Comparison of ENCODE assay signal across 8 mouse cellular contexts in the genomic region with DNA sequence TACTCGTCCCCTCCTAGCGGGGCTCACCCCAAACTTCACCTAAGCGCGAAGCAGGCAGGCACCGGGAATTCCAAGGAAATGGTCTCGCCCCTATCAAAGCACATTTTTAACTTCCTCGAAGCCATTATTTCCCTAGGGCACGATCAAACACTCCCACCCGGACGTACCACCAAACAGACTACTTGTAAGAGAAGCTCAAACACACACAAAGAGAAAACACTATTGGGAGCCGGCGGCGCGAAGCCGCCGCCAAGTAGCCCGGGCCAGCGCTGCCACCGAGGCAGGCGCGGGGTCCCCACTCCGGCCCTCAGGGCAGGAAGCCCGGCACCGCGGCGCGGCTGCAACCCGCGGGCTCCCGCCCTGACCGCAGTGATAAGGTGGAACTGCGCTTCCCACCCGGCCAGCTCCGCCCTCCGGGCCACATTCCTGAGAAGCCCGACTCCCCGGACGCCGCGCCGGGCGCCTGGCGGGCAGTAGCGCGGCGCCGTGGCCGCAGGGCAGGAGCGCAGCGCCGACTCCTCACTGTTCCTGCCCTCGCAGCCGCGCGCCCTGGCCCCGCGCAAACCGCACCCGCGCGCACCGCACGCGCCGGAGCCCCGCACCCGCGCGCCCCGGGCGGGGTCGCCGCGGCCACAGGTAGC. TPM values are rescaled to one million over a fixed set of nuclear protein-coding genes. Genes with fewer than 3 reads are reported as not detected.
DNase-seq lines count a peak whose midpoint lies in the region; ATAC-seq and TF ChIP-seq lines count a peak whose summit lies in the region.

No protein-coding gene starts in this region.

- H3K27ac ChIP-seq in intestine, postnatal 0 days (ENCODE audit: low read depth, low read length): peak overlapping the region; percentile 96

- ATAC-seq in intestine, postnatal 0 days: peak; percentile 84
- ATAC-seq in neutrophil, adult 5-6 weeks (ENCODE audit: extremely low read depth, insufficient number of reproducible peaks, low FRiP score, poor library complexity, severe bottlenecking): 0 out of 2 replicates have a peak, but pooled peaks have one; percentile 21

- peak overlapping the region; percentile 91 for H3K4me3 ChIP-seq in intestine, postnatal 0 days (ENCODE audit: low read depth, low read length)
- peak overlapping the region; percentile 60 for H3K4me3 ChIP-seq in lung, adult 2 months (replicated peaks; ENCODE audit: extremely low read depth, low read depth, low read length)

- TF ChIP-seq CTCF in intestine, postnatal 0 days (IDR thresholded peaks at IDR 0.05; ENCODE audit: low read depth): peak; percentile 43
- TF ChIP-seq CTCF in lung, adult 2 months (IDR thresholded peaks at IDR 0.05; ENCODE audit: insufficient read depth, low read length): no peak

- peak; percentile 54 to 63 for DNase-seq in spleen, adult 18-20 months
- DNase-seq in spleen, adult 12 weeks (ENCODE audit: low spot score): no peak
- peak; percentile 73 for DNase-seq in embryo, embryonic 10 days (ENCODE audit: low spot score)
- DNase-seq in heart, adult 18-20 months: peak; percentile 79 to 86
- DNase-seq in lung, adult 2 months: peak; percentile 74
- DNase-seq in thymus, postnatal 10 days (ENCODE audit: low spot score in 2 of 2): peak; percentile 28 to 38

- peak overlapping the region; percentile 89 for H3K9ac ChIP-seq in intestine, postnatal 0 days (ENCODE audit: low read depth, low read length)

- peak overlapping the region; percentile 82 for H3K4me2 ChIP-seq in intestine, postnatal 0 days (replicated peaks; ENCODE audit: low read depth)

- under 1% methylated on average over 59 of the region's 74 CpGs for WGBS in intestine, postnatal 0 days
- WGBS in lung, adult 2 months: under 1% methylated on average over 72 of the region's 74 CpGs

- no peaks in the 10 kb centered on the region for H3K27me3 ChIP-seq in intestine, postnatal 0 days (replicated peaks; ENCODE audit: control insufficient read depth, insufficient read depth, low read length)

- TF ChIP-seq POLR2A in lung, adult 2 months (IDR thresholded peaks at IDR 0.05; ENCODE audit: borderline replicate concordance, extremely low read depth, low read depth, low read length): no peak

- peaks cover 4% of the 10 kb centered on the region; the same call in 1 of the 2 replicates for H3K4me1 ChIP-seq in intestine, postnatal 0 days (replicated peaks; ENCODE audit: control insufficient read depth, insufficient read depth, low read length)
- H3K4me1 ChIP-seq in lung, adult 2 months (ENCODE audit: control insufficient read depth, insufficient read depth, low read length): no peaks in the 10 kb centered on the region

- H3K36me3 ChIP-seq in intestine, postnatal 0 days (ENCODE audit: control insufficient read depth, insufficient read depth): no peaks in the 10 kb centered on the region

- no peaks in the 10 kb centered on the region for H3K9me3 ChIP-seq in intestine, postnatal 0 days (ENCODE audit: control insufficient read depth)

RNA-seq across cellular contexts. Expression of gene Rras2, which starts 0.8 kb away (rescaled TPM):
- 10 to 100 TPM; 48.8 to 55.6 TPM for total RNA-seq in heart, adult 18-20 months (2021)
- 24.3 and 24.5 TPM in 2 replicates for polyA plus RNA-seq in intestine, postnatal 0 days (2015; fragmentation: Nextera tagmentation; extraction: Ambion mirVana)
- 24.4 and 30.0 TPM in 2 replicates for polyA plus RNA-seq in lung, adult 2 months (2012; rRNA removed)
- 49.2 and 59.9 TPM in 2 replicates for total RNA-seq in neutrophil, adult 5-6 weeks (2017)
